Mouse (Mus musculus) heart, embryonic 10.5 days (tissue): Measurements from ENCODE around the gene Dcst1. TPM values are rescaled to one million over a fixed set of nuclear protein-coding genes. Genes with fewer than 3 reads are reported as not detected.

Source experiments
- DNase-seq: peaks from one replicate; pipeline ENCODE4 v3.0.0-alpha.2; 2017; ENCODE audit warnings: low spot score
- H3K27ac ChIP-seq: fragments of 300-500 bp; sonication (generic); 2 replicates; pipeline ENCODE4 v1.5.1; 2016; ENCODE audit warnings: mild to moderate bottlenecking
- H3K27me3 ChIP-seq: fragments of 300-500 bp; sonication (generic); 2 replicates; pipeline ENCODE4 v1.6.1; 2016; ENCODE audit warnings: mild to moderate bottlenecking; ENCODE audit not compliant: poor library complexity, insufficient read depth, severe bottlenecking
- H3K36me3 ChIP-seq: fragments of 300-500 bp; sonication (generic); 2 replicates; pipeline ENCODE4 v1.6.1; 2016; ENCODE audit warnings: mild to moderate bottlenecking, moderate library complexity
- H3K4me1 ChIP-seq: fragments of 300-500 bp; sonication (generic); 2 replicates; pipeline ENCODE4 v1.6.1; 2016; ENCODE audit warnings: mild to moderate bottlenecking
- H3K4me3 ChIP-seq: fragments of 300-500 bp; sonication (generic); 2 replicates; pipeline ENCODE4 v1.5.1; 2016; ENCODE audit warnings: mild to moderate bottlenecking, moderate library complexity
- H3K9me3 ChIP-seq: fragments of 300-500 bp; sonication (generic); 2 replicates; pipeline ENCODE4 v1.6.1; 2016; ENCODE audit warnings: mild to moderate bottlenecking, moderate library complexity
- WGBS: fragments of 180-500 bp; shearing (Covaris S2); methylation state at CpG from one replicate; pipeline ENCODE4 v1.1.7; 2016; 5-methylcytosine and 5-hydroxymethylcytosine counted together
- polyA plus RNA-seq: library from polyadenylated mRNA; unstranded; fragments of >200 nt; fragmentation: Nextera tagmentation; extraction: Ambion mirVana; gene quantifications from 2 replicates; pipeline ENCODE4 v1.2.1, GENCODE M21; 2016

Gene Dcst1
- polyA plus RNA-seq, 1 experiment from 2014 or later: 0.10 TPM

DNA sequence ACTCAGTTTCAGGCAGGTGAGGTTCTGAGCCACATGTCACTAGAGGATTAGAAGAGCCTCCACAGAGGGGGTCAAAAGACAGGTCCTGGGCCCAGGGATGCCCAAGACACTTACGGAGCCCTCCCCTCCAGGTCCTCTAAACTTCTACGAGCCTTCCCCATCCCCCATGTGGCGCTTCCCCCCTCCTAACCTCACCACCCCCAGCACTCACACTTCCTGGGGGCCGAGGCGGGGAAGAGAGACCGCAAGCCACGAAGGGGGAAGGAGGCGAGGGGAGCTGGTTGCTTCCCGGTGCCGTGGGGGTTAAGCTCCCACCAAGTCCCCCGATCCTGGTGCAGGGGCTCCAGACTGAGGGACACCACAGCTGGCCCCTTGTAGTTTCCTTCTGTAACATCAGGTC, 20.4 kb upstream of the Dcst1 start:
- no peak for DNase-seq
- 39% methylated on average over 11 of the region's 11 CpGs for WGBS
- Histone ChIP-seq H3K4me1 (peaks cover 50% of the 10 kb centered on the region), H3K36me3 (peaks cover 10% of the 10 kb centered on the region), H3K27me3 (peaks cover 8% of the 10 kb centered on the region), H3K9me3 (no peaks in the 10 kb centered on the region), H3K27ac (no peak overlapping the region), H3K4me3 (no peak overlapping the region)

DNA sequence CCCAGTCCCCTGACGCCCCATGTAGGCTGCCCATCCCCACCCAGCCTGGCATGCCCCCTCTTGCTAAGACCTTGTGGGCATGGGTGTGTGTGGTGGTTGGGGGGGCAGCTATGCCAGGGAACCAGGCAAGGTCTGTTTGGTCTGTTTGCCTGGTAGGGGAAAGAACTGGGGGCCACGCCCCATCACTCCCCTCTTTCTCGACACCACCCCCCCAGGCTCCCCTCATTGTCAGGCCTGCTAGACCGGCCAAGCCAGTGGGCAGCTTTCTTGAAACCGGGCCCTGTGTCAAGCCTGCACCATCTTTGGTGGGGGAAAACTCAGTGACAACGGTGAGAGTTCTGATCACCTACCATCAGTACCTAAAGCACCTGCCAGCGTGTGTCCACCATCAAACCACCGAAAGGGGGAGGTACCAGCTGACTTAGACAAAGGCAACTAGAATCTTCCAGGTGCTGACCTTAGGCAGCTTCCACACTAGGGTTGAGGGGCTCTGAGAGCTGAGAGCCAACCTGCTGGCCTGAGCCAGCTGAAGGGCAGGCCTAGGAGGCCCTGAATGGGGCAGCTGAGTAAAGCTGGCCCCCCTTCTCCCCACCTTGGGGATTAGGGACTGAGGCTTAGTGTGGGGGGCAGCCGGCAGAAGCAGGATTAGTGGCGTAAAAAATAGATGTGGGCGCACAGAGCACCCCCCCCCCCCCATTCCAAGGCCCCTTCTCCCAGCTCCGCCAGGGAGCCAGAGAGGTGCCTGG, 19.5 kb upstream of the Dcst1 start:
- 78% methylated on average over 12 of the region's 12 CpGs for WGBS
- Histone ChIP-seq H3K4me1 (peaks cover 45% of the 10 kb centered on the region), H3K27me3 (peaks cover 8% of the 10 kb centered on the region), H3K36me3 (peaks cover 19% of the 10 kb centered on the region), H3K9me3 (no peaks in the 10 kb centered on the region), H3K4me3 (no peak overlapping the region), H3K27ac (peak overlapping the region; percentile 19; the same call in 1 of the 2 replicates)
- no peak for DNase-seq

- Histone ChIP-seq H3K36me3 (peaks cover 24% of the 10 kb centered on the region), H3K9me3 (no peaks in the 10 kb centered on the region), H3K4me1 (peaks cover 47% of the 10 kb centered on the region), H3K27me3 (peaks cover 8% of the 10 kb centered on the region), H3K27ac (no peak overlapping the region), H3K4me3 (no peak overlapping the region)
- 79% methylated on average over 5 of the region's 5 CpGs for WGBS
- DNase-seq: no peak
Observed at GRCm38 (mm10) chr3:89383651-89384255, 18.7 kb upstream of the Dcst1 start.

DNA sequence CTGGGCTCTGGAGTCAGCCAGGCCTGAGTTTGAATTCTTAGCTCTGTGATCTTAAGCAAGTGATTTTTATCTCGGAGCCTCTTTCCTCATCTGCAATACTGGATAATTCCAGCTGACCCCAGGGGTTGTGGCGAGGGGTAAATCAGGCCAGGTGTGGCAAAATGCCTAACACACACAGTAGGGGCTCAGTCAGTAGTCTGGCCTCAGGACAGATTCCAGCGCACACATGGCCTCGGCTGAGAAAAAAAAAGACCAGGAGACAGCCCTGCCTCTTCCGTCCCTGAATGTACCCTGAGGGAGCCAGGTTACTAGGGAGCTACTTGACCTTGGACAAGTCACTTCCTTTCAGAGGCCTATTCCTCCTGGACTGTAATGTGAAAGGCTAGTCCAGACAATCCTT, 17.9 kb upstream of the Dcst1 start:
- H3K27me3 ChIP-seq: peaks cover 8% of the 10 kb centered on the region
- WGBS: 80% methylated on average over 5 of the region's 5 CpGs
- H3K9me3 ChIP-seq: no peaks in the 10 kb centered on the region
- H3K27ac ChIP-seq: no peak overlapping the region
- no peak for DNase-seq
- peaks cover 47% of the 10 kb centered on the region for H3K4me1 ChIP-seq
- H3K36me3 ChIP-seq: peaks cover 24% of the 10 kb centered on the region
- no peak overlapping the region for H3K4me3 ChIP-seq

GRCm38 (mm10) chr3:89382033-89382882, 17.2 kb upstream of the Dcst1 start:
- H3K27me3 ChIP-seq: peaks cover 3% of the 10 kb centered on the region

GRCm38 (mm10) chr3:89381233-89381632, 16.2 kb upstream of the Dcst1 start:
- WGBS: 88% methylated on average over 11 of the region's 11 CpGs
- Histone ChIP-seq H3K36me3 (peaks cover 24% of the 10 kb centered on the region), H3K27me3 (peaks cover 3% of the 10 kb centered on the region; the same call in 1 of the 2 replicates), H3K4me3 (no peak overlapping the region), H3K4me1 (peaks cover 41% of the 10 kb centered on the region), H3K27ac (no peak overlapping the region), H3K9me3 (no peaks in the 10 kb centered on the region)
- DNase-seq: no peak

More at GRCm38 (mm10) chr3:89382033-89382882, 17.2 kb upstream of the Dcst1 start:
- DNase-seq: no peak
- Histone ChIP-seq H3K4me3 (no peak overlapping the region), H3K4me1 (peaks cover 46% of the 10 kb centered on the region), H3K36me3 (peaks cover 24% of the 10 kb centered on the region), H3K9me3 (no peaks in the 10 kb centered on the region), H3K27ac (no peak overlapping the region)
- WGBS: 83% methylated on average over 9 of the region's 9 CpGs

GRCm38 (mm10) chr3:89380711-89381110, 15.7 kb upstream of the Dcst1 start:
- Histone ChIP-seq H3K4me3 (no peak overlapping the region), H3K36me3 (peaks cover 24% of the 10 kb centered on the region), H3K9me3 (no peaks in the 10 kb centered on the region), H3K4me1 (peaks cover 41% of the 10 kb centered on the region), H3K27me3 (peaks cover 3% of the 10 kb centered on the region; the same call in 1 of the 2 replicates), H3K27ac (no peak overlapping the region)
- DNase-seq: no peak
- WGBS: 91% methylated on average over 18 of the region's 18 CpGs

- DNase-seq: no peak
- WGBS: 90% methylated on average over 14 of the region's 14 CpGs
Observed at GRCm38 (mm10) chr3:89380291-89380690, 15.2 kb upstream of the Dcst1 start.

GRCm38 (mm10) chr3:89379388-89380131, 14.5 kb upstream of the Dcst1 start:
- Histone ChIP-seq H3K27me3 (no peaks in the 10 kb centered on the region; the same call in 1 of the 2 replicates), H3K27ac (0 out of 2 replicates have a peak overlapping the region, but pooled peaks have one; percentile 18), H3K4me1 (peaks cover 29% of the 10 kb centered on the region), H3K9me3 (no peaks in the 10 kb centered on the region), H3K36me3 (peaks cover 24% of the 10 kb centered on the region), H3K4me3 (no peak overlapping the region)
- 87% methylated on average over 31 of the region's 31 CpGs for WGBS
- no peak for DNase-seq

More at GRCm38 (mm10) chr3:89380291-89380690, 15.2 kb upstream of the Dcst1 start:
- Histone ChIP-seq H3K9me3 (no peaks in the 10 kb centered on the region), H3K36me3 (peaks cover 24% of the 10 kb centered on the region), H3K4me1 (peaks cover 36% of the 10 kb centered on the region), H3K27me3 (no peaks in the 10 kb centered on the region; the same call in 1 of the 2 replicates), H3K4me3 (no peak overlapping the region), H3K27ac (no peak overlapping the region)

GRCm38 (mm10) chr3:89378394-89379067, 13.5 kb upstream of the Dcst1 start:
- WGBS: 1% methylated on average over 28 of the region's 29 CpGs
- peak overlapping the region; percentile 75 for H3K4me3 ChIP-seq
- peaks cover 28% of the 10 kb centered on the region for H3K4me1 ChIP-seq
- H3K27ac ChIP-seq: peak overlapping the region; percentile 91
- DNase-seq: peak; percentile 92
- H3K36me3 ChIP-seq: peaks cover 24% of the 10 kb centered on the region
- no peaks in the 10 kb centered on the region for H3K9me3 ChIP-seq
- no peaks in the 10 kb centered on the region; the same call in 1 of the 2 replicates for H3K27me3 ChIP-seq

DNA sequence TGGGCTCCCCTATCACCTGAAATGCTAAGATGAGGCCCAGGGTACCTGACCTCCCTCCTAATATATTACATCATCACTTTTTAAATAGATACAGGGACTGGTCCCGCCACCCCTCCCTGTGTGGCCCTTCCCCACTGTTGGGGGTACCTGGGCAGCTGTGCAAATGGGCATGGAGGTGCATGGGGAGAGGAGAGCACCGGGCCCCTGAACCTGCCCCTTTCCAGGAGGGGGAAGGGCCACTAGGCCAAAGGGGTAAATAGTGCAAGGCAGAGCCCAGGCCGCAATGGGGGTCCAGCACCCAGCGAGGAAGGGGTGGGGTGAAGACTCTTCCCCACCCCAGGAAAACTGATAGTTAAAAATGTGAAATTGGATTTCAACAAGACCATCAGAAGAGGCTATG, 12.8 kb upstream of the Dcst1 start:
- 64% methylated on average over 4 of the region's 4 CpGs for WGBS
- Histone ChIP-seq H3K36me3 (peaks cover 24% of the 10 kb centered on the region), H3K4me1 (peaks cover 32% of the 10 kb centered on the region), H3K27me3 (no peaks in the 10 kb centered on the region; the same call in 1 of the 2 replicates), H3K4me3 (peak overlapping the region; percentile 75), H3K27ac (peak overlapping the region; percentile 91), H3K9me3 (no peaks in the 10 kb centered on the region)
- no peak for DNase-seq
